ENCODE assay signal across 9 mouse cellular contexts in the genomic region with DNA sequence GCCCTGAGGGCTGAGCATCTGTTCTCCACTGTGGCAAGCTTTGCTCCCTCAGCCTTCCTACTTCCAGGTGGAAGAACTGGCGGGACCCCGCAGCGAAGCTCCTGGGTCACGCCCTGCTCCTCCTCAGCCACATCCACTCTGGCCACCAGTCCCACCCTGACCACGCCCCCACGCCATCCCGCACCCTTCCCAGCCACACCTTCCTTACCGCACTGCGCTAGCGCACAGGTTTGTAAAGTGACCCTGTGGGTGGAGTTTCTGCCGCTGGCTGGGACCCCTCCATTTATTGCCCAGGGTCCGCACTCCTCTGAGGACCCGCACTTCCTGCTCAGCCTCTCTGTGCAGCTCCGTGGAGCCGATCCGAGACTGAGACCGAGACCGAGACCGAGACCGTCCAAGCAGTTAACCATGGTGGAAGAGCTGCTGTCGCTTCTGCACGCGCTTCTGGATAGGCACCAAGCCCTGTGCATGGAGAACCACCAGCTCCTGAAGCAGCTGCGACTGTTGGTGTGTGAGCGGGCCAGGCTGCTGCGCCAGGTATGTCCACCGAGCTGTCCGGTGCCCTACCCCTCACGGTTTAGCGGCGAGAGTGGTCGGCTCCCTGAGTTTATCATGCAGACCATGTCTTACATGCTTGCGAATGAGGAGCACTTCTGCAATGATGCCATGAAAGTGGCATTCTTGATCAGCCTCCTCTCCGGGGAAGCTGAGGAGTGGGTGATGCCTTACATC. TPM values are rescaled to one million over a fixed set of nuclear protein-coding genes. Genes with fewer than 3 reads are reported as not detected.
DNase-seq lines count a peak whose midpoint lies in the region; ATAC-seq and TF ChIP-seq lines count a peak whose summit lies in the region.
"Had no signal": no experiment of that assay in that cellular context is flagged by ENCODE, and none has a peak within 500 bp of the region (broad histone marks: within the 10 kb centered on the region; RNA-seq: fewer than 3 reads in every experiment).

A gene (plus strand): TSS at position 196 of the 732 bp plus-strand sequence.

- H3K9me3 ChIP-seq in hindbrain, embryonic 16.5 days (ENCODE audit: control insufficient read depth, low read length), result no peaks in the 10 kb centered on the region
- no peaks in the 10 kb centered on the region for H3K9me3 ChIP-seq in neural tube, embryonic 14.5 days (ENCODE audit: control insufficient read depth, low read length)

- WGBS in hindbrain, embryonic 16.5 days, result 41% methylated on average over 33 of the region's 34 CpGs
- 35% methylated on average over 33 of the region's 34 CpGs for WGBS in neural tube, embryonic 14.5 days

- H3K27me3 ChIP-seq in hindbrain, embryonic 16.5 days (replicated peaks; ENCODE audit: control insufficient read depth, insufficient read depth, low read length), result no peaks in the 10 kb centered on the region
- no peaks in the 10 kb centered on the region for H3K27me3 ChIP-seq in neural tube, embryonic 14.5 days (ENCODE audit: control insufficient read depth, insufficient read depth, low read length)

- peak; percentile 58 for ATAC-seq in hindbrain, embryonic 16.5 days
- peak; percentile 58; the same call in 1 of the 2 replicates for ATAC-seq in neural tube, embryonic 14.5 days (ENCODE audit: low read depth)

- no peaks in the 10 kb centered on the region for H3K36me3 ChIP-seq in hindbrain, embryonic 16.5 days (ENCODE audit: control insufficient read depth, insufficient read depth, low read length)
- no peaks in the 10 kb centered on the region for H3K36me3 ChIP-seq in neural tube, embryonic 14.5 days (ENCODE audit: control insufficient read depth, insufficient read depth, low read length)

- H3K4me1 ChIP-seq in hindbrain, embryonic 16.5 days (ENCODE audit: control insufficient read depth, insufficient read depth, low read depth, low read length), result no peaks in the 10 kb centered on the region
- no peaks in the 10 kb centered on the region for H3K4me1 ChIP-seq in neural tube, embryonic 14.5 days (ENCODE audit: control insufficient read depth, insufficient read depth, low read length)

- TF ChIP-seq CTCF in layer of hippocampus, adult 2 months (conservative IDR thresholded peaks at IDR 0.05), result no peak

- intact Hi-C loops in gastrocnemius, postnatal 36 days (cut with DNase I), result no loop called here

- H3K4me2 ChIP-seq in hindbrain, embryonic 16.5 days (ENCODE audit: low read length), result peak within 1 kb of the TSS; percentile 63
- peak within 1 kb of the TSS; percentile 54 for H3K4me2 ChIP-seq in neural tube, embryonic 14.5 days (ENCODE audit: low read depth, low read length)

- DNase-seq in layer of hippocampus, adult 2 months (ENCODE audit: low spot score in 2 of 2), result no peak
- no peak for DNase-seq in layer of hippocampus, adult 8-10 months (ENCODE audit: low spot score in 2 of 2)
- peak; percentile 47 to 61 for DNase-seq in cerebellum, postnatal 14 days
- DNase-seq in gastrocnemius, postnatal 36 days, result no peak
- DNase-seq in layer of hippocampus, postnatal 25 days (ENCODE audit: extremely low spot score in 1 of 2, low spot score in 1 of 2), result no peak
- DNase-seq in frontal cortex, adult 2 months (ENCODE audit: extremely low spot score in 1 of 2, low spot score in 1 of 2), result no peak

- H3K4me3 ChIP-seq in layer of hippocampus, adult 2 months, result peak within 1 kb of the TSS; percentile 43
- H3K4me3 ChIP-seq in hindbrain, embryonic 16.5 days (ENCODE audit: low read length), result peak within 1 kb of the TSS; percentile 43
- peak within 1 kb of the TSS; percentile 27 for H3K4me3 ChIP-seq in neural tube, embryonic 14.5 days (ENCODE audit: low read depth, low read length)

- H3K27ac ChIP-seq in layer of hippocampus, adult 2 months, result no peak within 1 kb of the TSS
- H3K27ac ChIP-seq in hindbrain, embryonic 16.5 days (ENCODE audit: low read depth, low read length), result no peak within 1 kb of the TSS
- no peak within 1 kb of the TSS for H3K27ac ChIP-seq in neural tube, embryonic 14.5 days (ENCODE audit: low read depth, low read length)

- peak within 1 kb of the TSS; percentile 45 for H3K9ac ChIP-seq in hindbrain, embryonic 16.5 days (ENCODE audit: low read depth, low read length)
- no peak within 1 kb of the TSS for H3K9ac ChIP-seq in neural tube, embryonic 14.5 days (replicated peaks; ENCODE audit: low read depth, low read length)

RNA-seq across cellular contexts. Expression of the gene that starts here (rescaled TPM):
- 1 to 10 TPM; 2.5 to 3.3 TPM for total RNA-seq in layer of hippocampus, adult 2 months (2021)
- total RNA-seq in layer of hippocampus, adult 8-10 months (2022), result 1 to 10 TPM; 2.7 to 4.8 (median 3.1) TPM
- polyA plus RNA-seq in hindbrain, embryonic 16.5 days (2015; fragmentation: Nextera tagmentation; extraction: Ambion mirVana), result 11.8 and 13.0 TPM in 2 replicates
- 8.2 and 12.2 TPM in 2 replicates for polyA plus RNA-seq in neural tube, embryonic 14.5 days (2014; fragmentation: Nextera tagmentation; extraction: Ambion mirVana)
- total RNA-seq in gastrocnemius, postnatal 36 days (2021), result not detected
- total RNA-seq in layer of hippocampus, postnatal 25 days (2021), result 1 to 10 TPM; 2.2 to 2.8 TPM
- 1.4 and 3.4 TPM in 2 replicates for polyA plus RNA-seq in frontal cortex, adult 2 months (2012; rRNA removed)
- total RNA-seq: liver, adult 2 months had no signal
- polyA plus RNA-seq: liver, adult 2 months had no signal

Comparison
In these comparisons a context has a peak if more than half of its experiments do, and no peak if none do; other contexts are left out.
1. DNase-seq: peak in cerebellum, postnatal 14 days (2 of 2); none in layer of hippocampus, adult 2 months (0 of 2), layer of hippocampus, adult 8-10 months (0 of 2), gastrocnemius, postnatal 36 days (0 of 2), layer of hippocampus, postnatal 25 days (0 of 2) and frontal cortex, adult 2 months (0 of 2).
2. Peak in every context shown above with its lines, with median percentiles within 50 percentile points of each other: H3K4me3 ChIP-seq.